Mouse (Mus musculus): ENCODE measurements at regions not wholly inside any gene's neighbourhood (a gene's known extent, or its start where the extent isn't known, plus 50 kb on each side); places are given as distances from the start of the nearest gene placed in this dataset.

DNA sequence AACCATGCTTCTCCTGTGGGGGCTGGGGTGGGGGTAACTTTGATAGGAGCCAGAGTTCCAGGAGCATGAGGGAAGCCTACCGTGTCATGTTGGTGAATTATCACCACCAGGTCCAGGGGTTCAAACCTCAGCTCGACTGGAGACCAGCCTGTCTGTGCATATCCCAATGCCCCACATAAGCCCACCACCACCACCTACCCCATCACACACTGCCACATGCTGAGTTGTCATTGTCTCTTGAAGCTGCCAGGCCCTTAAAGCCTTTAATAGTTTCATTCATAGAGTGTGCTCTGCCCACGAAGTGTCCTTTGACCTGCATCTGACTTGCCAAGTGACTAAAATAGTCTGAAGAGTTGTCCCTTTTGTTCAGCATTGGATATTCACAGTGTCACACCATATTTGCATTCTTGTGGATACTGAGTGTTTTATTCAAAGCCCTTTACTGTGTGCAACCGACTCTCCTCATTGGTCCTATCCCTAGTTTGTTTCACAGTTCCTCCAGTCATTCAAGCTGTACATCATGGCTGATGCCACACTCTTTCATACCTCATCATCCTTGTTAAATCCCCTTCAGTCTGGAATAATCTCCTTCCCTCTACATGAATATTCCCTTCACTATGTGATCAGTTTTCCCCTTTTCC, 204.9 kb upstream of the Nr3c2 start:
- 47% methylated on average over 4 of the region's 4 CpGs for WGBS
- Histone ChIP-seq H3K36me3 (ENCODE audit: control insufficient read depth, insufficient read depth, low read length) (no peaks in the 10 kb centered on the region), H3K27ac (ENCODE audit: low read depth, low read length) (no peak overlapping the region), H3K4me1 (replicated peaks; ENCODE audit: control insufficient read depth, insufficient read depth, low read length) (no peaks in the 10 kb centered on the region), H3K4me2 (replicated peaks; ENCODE audit: low read depth, low read length) (no peak overlapping the region), H3K9ac (ENCODE audit: low read depth, low read length) (no peak overlapping the region), H3K27me3 (ENCODE audit: control insufficient read depth, insufficient read depth, low read length) (no peaks in the 10 kb centered on the region), H3K9me3 (ENCODE audit: control insufficient read depth, low read length) (no peaks in the 10 kb centered on the region), H3K4me3 (ENCODE audit: low read depth, low read length) (no peak overlapping the region)
- ATAC-seq (ENCODE audit: low FRiP score) (peak; percentile 53), DNase-seq (ENCODE audit: low spot score) (no peak)
